In the genomic region with DNA sequence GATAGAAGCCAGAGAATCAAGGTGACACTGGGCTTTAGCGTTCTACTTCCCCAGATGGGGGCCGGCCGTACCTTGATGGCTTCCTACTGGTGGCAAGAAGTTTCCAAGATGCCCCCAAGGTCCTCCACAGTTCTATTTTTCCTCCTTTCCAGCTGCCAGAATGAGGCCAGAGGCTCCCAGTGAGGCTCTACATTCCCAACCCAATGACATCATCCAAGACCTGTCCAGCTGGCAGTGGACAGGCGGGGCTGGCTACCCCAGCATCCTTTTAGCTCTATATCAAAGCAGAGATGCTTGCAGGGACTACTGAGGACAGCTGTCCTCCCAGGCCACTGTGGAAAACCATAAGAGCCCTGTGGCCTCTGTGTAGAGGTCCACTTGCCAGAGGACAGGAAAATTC, we compare ENCODE assay signal across 17 mouse cellular contexts. TPM values are rescaled to one million over a fixed set of nuclear protein-coding genes. Genes with fewer than 3 reads are reported as not detected.
DNase-seq lines count a peak whose midpoint lies in the region; ATAC-seq and TF ChIP-seq lines count a peak whose summit lies in the region.
"Had no signal": no experiment of that assay in that cellular context is flagged by ENCODE, and none has a peak within 500 bp of the region (broad histone marks: within the 10 kb centered on the region; RNA-seq: fewer than 3 reads in every experiment).

No protein-coding gene starts in this region.

- H3K4me2 ChIP-seq in midbrain, embryonic 11.5 days, result no peak overlapping the region
- H3K4me2 ChIP-seq in midbrain, postnatal 0 days (ENCODE audit: low read depth, low read length, poor library complexity, severe bottlenecking), result no peak overlapping the region
- H3K4me2 ChIP-seq: embryonic facial prominence, embryonic 13.5 days; heart, embryonic 13.5 days; hindbrain, embryonic 14.5 days; limb, embryonic 12.5 days; midbrain, embryonic 13.5 days had no signal

- no peaks in the 10 kb centered on the region for H3K9me3 ChIP-seq in midbrain, embryonic 11.5 days (ENCODE audit: control insufficient read depth, low read length)
- no peaks in the 10 kb centered on the region for H3K9me3 ChIP-seq in midbrain, postnatal 0 days (ENCODE audit: low read length)
- H3K9me3 ChIP-seq: embryonic facial prominence, embryonic 13.5 days; heart, embryonic 13.5 days; limb, embryonic 12.5 days; midbrain, embryonic 13.5 days had no signal

- intact Hi-C loops in heart, postnatal 25 days (cut with DNase I), result no loop called here
- intact Hi-C loops in left cerebral cortex, postnatal 10 days (cut with DNase I), result no loop called here

- no peak overlapping the region for H3K4me3 ChIP-seq in midbrain, embryonic 11.5 days (ENCODE audit: low read depth, low read length)
- H3K4me3 ChIP-seq in midbrain, postnatal 0 days (ENCODE audit: low read depth, low read length), result no peak overlapping the region
- H3K4me3 ChIP-seq: embryonic facial prominence, embryonic 13.5 days; heart, embryonic 13.5 days; limb, embryonic 12.5 days; midbrain, embryonic 13.5 days had no signal

- H3K27me3 ChIP-seq in midbrain, embryonic 11.5 days (ENCODE audit: control insufficient read depth, insufficient read depth, low read length), result no peaks in the 10 kb centered on the region
- H3K27me3 ChIP-seq in midbrain, postnatal 0 days (ENCODE audit: insufficient read depth, low read length), result no peaks in the 10 kb centered on the region
- H3K27me3 ChIP-seq: embryonic facial prominence, embryonic 13.5 days; heart, embryonic 13.5 days; limb, embryonic 12.5 days; midbrain, embryonic 13.5 days had no signal

- H3K36me3 ChIP-seq in midbrain, embryonic 11.5 days (ENCODE audit: control insufficient read depth, insufficient read depth, low read length), result no peaks in the 10 kb centered on the region
- no peaks in the 10 kb centered on the region for H3K36me3 ChIP-seq in midbrain, postnatal 0 days (ENCODE audit: insufficient read depth, low read length)
- H3K36me3 ChIP-seq: embryonic facial prominence, embryonic 13.5 days; heart, embryonic 13.5 days; limb, embryonic 12.5 days; midbrain, embryonic 13.5 days had no signal

- no peak for ATAC-seq in midbrain, embryonic 11.5 days (ENCODE audit: low FRiP score)
- no peak for ATAC-seq in midbrain, postnatal 0 days (ENCODE audit: low FRiP score)
- no peak for ATAC-seq in frontal cortex, adult (ENCODE audit: low TSS enrichment)
- ATAC-seq: midbrain, embryonic 13.5 days had no signal

- no peak for TF ChIP-seq CTCF in midbrain, postnatal 0 days (IDR thresholded peaks at IDR 0.05)

- no peaks in the 10 kb centered on the region for H3K4me1 ChIP-seq in midbrain, embryonic 11.5 days (ENCODE audit: control insufficient read depth, insufficient read depth, low read length)
- H3K4me1 ChIP-seq in midbrain, postnatal 0 days (ENCODE audit: insufficient read depth, low read length), result no peaks in the 10 kb centered on the region; the same call in 1 of the 2 replicates

- 91% methylated on average over 4 of the region's 4 CpGs for WGBS in midbrain, embryonic 11.5 days
- 98% methylated on average over 4 of the region's 4 CpGs for WGBS in midbrain, postnatal 0 days

- no peak overlapping the region for H3K9ac ChIP-seq in midbrain, embryonic 11.5 days (ENCODE audit: low read length)
- no peak overlapping the region for H3K9ac ChIP-seq in midbrain, postnatal 0 days (replicated peaks; ENCODE audit: low read length, poor library complexity, severe bottlenecking)
- H3K9ac ChIP-seq: embryonic facial prominence, embryonic 13.5 days; heart, embryonic 13.5 days; hindbrain, embryonic 14.5 days; limb, embryonic 12.5 days; midbrain, embryonic 13.5 days had no signal

- DNase-seq in heart, adult 11 months, result peak; percentile 88
- no peak for DNase-seq in heart, postnatal 25 days (ENCODE audit: low spot score)
- DNase-seq in midbrain, embryonic 11.5 days (ENCODE audit: low spot score, missing footprints), result peak; percentile 77
- DNase-seq in midbrain, postnatal 0 days (ENCODE audit: low spot score), result no peak
- peak; percentile 49 for DNase-seq in gastrocnemius, postnatal 10 days
- peak; percentile 51 for DNase-seq in skeletal muscle tissue, adult 2 months (ENCODE audit: low read depth, low spot score)
- DNase-seq in left cerebral cortex, postnatal 10 days (ENCODE audit: extremely low spot score in 1 of 2, low spot score in 2 of 2), result no peak
- DNase-seq: cerebellum, adult 11-12 months; kidney, adult 18-20 months; layer of hippocampus, postnatal 36 days; lung, postnatal 36 days had no signal

- H3K27ac ChIP-seq in midbrain, embryonic 11.5 days (ENCODE audit: low read depth, low read length), result no peak overlapping the region
- H3K27ac ChIP-seq in midbrain, postnatal 0 days (ENCODE audit: low read depth, low read length), result no peak overlapping the region
- H3K27ac ChIP-seq: embryonic facial prominence, embryonic 13.5 days; heart, embryonic 13.5 days; hindbrain, embryonic 14.5 days; limb, embryonic 12.5 days; midbrain, embryonic 13.5 days had no signal

RNA-seq across cellular contexts. Expression of a gene that starts 53.8 kb away (rescaled TPM):
- 10 to 100 TPM; 21.6 to 22.3 TPM for total RNA-seq in heart, postnatal 25 days (2021)
- 8.1 and 9.3 TPM in 2 replicates for polyA plus RNA-seq in midbrain, embryonic 11.5 days (2014; fragmentation: Nextera tagmentation; extraction: Ambion mirVana)
- total RNA-seq in midbrain, postnatal 0 days (2014; rRNA removed), result 35.4 and 38.8 TPM in 2 replicates
- polyA plus RNA-seq in midbrain, postnatal 0 days (2015; fragmentation: Nextera tagmentation; extraction: Ambion mirVana), result 9.7 and 10.5 TPM in 2 replicates
- 10 to 100 TPM; 24.2 to 32.2 TPM for total RNA-seq in gastrocnemius, postnatal 10 days (2021)
- total RNA-seq in left cerebral cortex, postnatal 10 days (2021), result 10 to 100 TPM; 36.0 to 37.3 TPM

Comparison
In these comparisons a context has a peak if more than half of its experiments do, and no peak if none do; other contexts are left out.
1. DNase-seq: peak in heart, adult 11 months (single experiment), midbrain, embryonic 11.5 days (single experiment), gastrocnemius, postnatal 10 days (single experiment) and skeletal muscle tissue, adult 2 months (single experiment); none in heart, postnatal 25 days (single experiment), midbrain, postnatal 0 days (single experiment) and left cerebral cortex, postnatal 10 days (0 of 2).